Mouse (Mus musculus) liver, adult 2 months (tissue): ENCODE data around the gene Arl16.
A peak's percentile ranks its signal among the peaks of the same experiment; 100 is the strongest.

Experiments used
- CTCF ChIP-seq: fragments of 200-500 bp; IDR thresholded peaks from 2 replicates; pipeline ENCODE4 v1.5.1; 2011; ENCODE audit warnings: low read depth, low read length, control low read depth
- POLR2A ChIP-seq: fragments of 200-500 bp; IDR thresholded peaks from 2 replicates; pipeline ENCODE4 v1.6.1; 2011; ENCODE audit warnings: low read length, control low read depth; ENCODE audit not compliant: insufficient read depth; ENCODE audit errors: extremely low read depth

DNA sequence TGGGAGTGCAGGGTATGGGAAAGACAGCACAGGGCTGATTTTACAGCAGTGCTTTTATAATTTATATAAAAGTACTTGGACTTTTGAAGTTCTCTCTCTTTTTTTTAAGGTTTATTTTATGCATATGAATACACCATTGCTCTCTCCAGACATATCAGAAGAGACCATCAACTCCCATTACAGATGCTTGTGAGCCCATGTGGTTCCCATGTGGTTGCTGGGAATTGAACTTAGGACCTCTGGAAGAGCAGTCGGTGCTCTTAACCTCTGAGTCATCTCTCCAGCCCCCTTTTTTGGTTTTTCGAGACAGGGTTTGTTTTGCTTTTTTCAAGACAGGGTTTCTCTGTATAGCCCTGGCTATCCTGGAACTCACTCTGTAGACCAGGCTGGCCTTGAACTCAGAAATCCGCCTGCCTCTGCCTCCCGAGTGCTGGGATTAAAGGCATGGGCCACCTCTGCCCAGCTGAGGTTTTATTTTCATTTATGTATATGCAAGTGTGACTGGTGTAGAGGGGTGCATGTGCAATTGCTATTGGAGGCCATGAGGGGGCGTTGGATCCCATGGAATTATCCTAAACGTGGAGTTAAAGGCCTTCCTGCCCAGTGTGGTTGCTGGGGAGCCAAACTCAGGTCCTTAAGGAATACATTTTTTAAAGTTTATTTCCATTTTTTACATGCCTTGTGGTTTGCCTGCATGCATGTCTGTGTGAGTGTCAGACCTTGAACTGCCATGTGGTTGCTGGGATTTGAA lies 8.4 kb downstream of the Arl16 start:
- TF ChIP-seq CTCF (peak; percentile 57; the same call in 1 of the 2 replicates), POLR2A (no peak)
